Mouse (Mus musculus): ENCODE results near the gene Arf3. TPM values are rescaled to one million over a fixed set of nuclear protein-coding genes. Genes with fewer than 3 reads are reported as not detected.
"Not testable (repeated sequence)": the region's sequence is repeated elsewhere in the genome, so short reads cannot be mapped to it uniquely, and the experiment has no call there.

The Arf3 gene
- polyA plus RNA-seq, 1 experiment from 2014 or later = 63.3 TPM

DNA sequence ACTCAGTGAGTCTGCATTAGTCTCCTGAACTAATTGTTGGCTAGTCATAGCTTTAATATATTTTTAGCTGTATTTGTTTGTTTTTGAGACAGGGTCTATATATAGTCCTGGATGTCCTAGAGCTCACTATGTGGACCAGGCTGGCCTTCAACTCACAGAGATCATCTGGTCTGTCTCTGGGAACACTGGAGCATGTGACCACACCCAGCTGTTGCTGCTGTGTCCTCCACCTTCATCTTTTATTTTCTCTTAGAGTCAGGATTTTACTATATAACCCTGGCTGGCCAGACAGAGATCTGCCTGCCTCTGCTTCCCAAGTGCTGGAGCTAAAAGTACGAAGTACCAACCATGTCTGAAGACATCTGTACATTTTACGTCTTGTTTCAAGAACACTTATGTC, 13.9 kb downstream of the Arf3 start:
- WGBS = 95% methylated on average over 2 of the region's 2 CpGs
- H3K9me3 ChIP-seq (ENCODE audit: control insufficient read depth, low read length) = no peaks in the 10 kb centered on the region
- DNase-seq (no peak), ATAC-seq (ENCODE audit: low FRiP score, low TSS enrichment) (no peak)
- H3K4me1 ChIP-seq (ENCODE audit: control insufficient read depth, insufficient read depth, low read length) = no peaks in the 10 kb centered on the region
- no peak overlapping the region for H3K4me2 ChIP-seq (ENCODE audit: low read length)
- H3K36me3 ChIP-seq (ENCODE audit: control insufficient read depth, insufficient read depth, low read length) = peaks cover 4% of the 10 kb centered on the region; the same call in 1 of the 2 replicates
- H3K4me3 ChIP-seq (replicated peaks; ENCODE audit: low read depth, low read length) = no peak overlapping the region
- H3K9ac ChIP-seq (replicated peaks; ENCODE audit: low read length) = no peak overlapping the region
- no peaks in the 10 kb centered on the region for H3K27me3 ChIP-seq (ENCODE audit: control insufficient read depth, insufficient read depth, low read length)
- no peak overlapping the region for H3K27ac ChIP-seq (replicated peaks; ENCODE audit: low read depth, low read length)

DNA sequence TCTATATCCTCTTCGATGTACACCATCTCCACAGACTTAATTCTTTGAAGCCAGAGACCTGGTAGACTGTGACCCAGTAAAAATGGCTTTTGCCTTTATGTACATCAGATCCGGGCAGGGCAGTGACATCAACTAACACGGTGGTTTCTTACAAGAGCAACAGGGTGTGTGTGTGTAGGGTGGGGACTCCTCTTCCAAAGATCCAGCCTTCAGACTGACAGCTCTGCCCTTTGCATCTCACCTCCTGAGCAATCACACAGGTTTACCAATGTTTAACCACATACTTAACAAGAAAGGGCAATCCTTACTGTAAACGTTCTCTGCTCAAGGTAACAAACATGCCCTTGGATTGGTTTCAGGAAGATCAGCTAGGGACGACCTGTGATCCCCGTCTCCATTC, 15.7 kb downstream of the Arf3 start:
- ATAC-seq (ENCODE audit: low FRiP score, low TSS enrichment) (no peak), DNase-seq (no peak)
- no peaks in the 10 kb centered on the region for H3K4me1 ChIP-seq (ENCODE audit: control insufficient read depth, insufficient read depth, low read length)
- peaks cover 11% of the 10 kb centered on the region for H3K36me3 ChIP-seq (ENCODE audit: control insufficient read depth, insufficient read depth, low read length)
- no peaks in the 10 kb centered on the region for H3K9me3 ChIP-seq (ENCODE audit: control insufficient read depth, low read length)
- no peaks in the 10 kb centered on the region for H3K27me3 ChIP-seq (ENCODE audit: control insufficient read depth, insufficient read depth, low read length)
- 88% methylated on average over 6 of the region's 6 CpGs for WGBS
- H3K27ac ChIP-seq (replicated peaks; ENCODE audit: low read depth, low read length) = no peak overlapping the region
- H3K9ac ChIP-seq (replicated peaks; ENCODE audit: low read length) = no peak overlapping the region
- no peak overlapping the region for H3K4me3 ChIP-seq (replicated peaks; ENCODE audit: low read depth, low read length)
- no peak overlapping the region for H3K4me2 ChIP-seq (ENCODE audit: low read length)

DNA sequence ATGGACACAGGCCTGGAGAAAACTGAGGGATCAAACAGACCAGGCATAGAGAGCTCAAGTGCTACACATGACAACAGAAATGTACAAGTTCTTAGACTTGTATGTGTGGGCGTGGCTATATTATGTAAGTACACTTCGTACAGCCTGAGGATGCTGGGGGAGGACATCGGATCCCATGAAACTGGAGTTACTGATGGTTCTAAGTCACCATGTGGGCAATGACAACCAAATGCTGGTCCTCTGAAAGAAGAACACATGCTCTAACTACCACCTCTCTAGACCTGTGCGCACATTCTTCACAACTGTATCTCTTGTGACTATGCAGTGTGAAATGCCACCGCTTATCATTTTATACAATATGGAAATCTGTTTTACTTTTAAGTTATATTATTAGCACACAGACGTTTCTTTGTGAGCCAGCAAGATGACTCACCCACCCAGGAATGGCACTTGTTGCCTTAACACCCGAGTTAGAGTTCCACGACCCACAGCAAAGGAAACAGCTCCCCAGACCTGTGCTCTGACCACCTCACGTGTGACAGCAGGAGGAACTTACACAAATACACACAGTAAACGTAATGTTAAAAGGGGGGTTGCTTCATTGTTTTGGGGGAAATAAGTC, 16.6 kb downstream of the Arf3 start:
- DNase-seq = no peak
- Histone ChIP-seq H3K9me3 (ENCODE audit: control insufficient read depth, low read length) (no peaks in the 10 kb centered on the region), H3K4me2 (ENCODE audit: low read length) (no peak overlapping the region), H3K9ac (replicated peaks; ENCODE audit: low read length) (no peak overlapping the region), H3K4me3 (replicated peaks; ENCODE audit: low read depth, low read length) (no peak overlapping the region), H3K4me1 (ENCODE audit: control insufficient read depth, insufficient read depth, low read length) (no peaks in the 10 kb centered on the region), H3K36me3 (ENCODE audit: control insufficient read depth, insufficient read depth, low read length) (peaks cover 20% of the 10 kb centered on the region), H3K27ac (replicated peaks; ENCODE audit: low read depth, low read length) (no peak overlapping the region), H3K27me3 (ENCODE audit: control insufficient read depth, insufficient read depth, low read length) (no peaks in the 10 kb centered on the region)
- no peak for ATAC-seq (ENCODE audit: low FRiP score, low TSS enrichment)
- 95% methylated on average over 10 of the region's 10 CpGs for WGBS

DNA sequence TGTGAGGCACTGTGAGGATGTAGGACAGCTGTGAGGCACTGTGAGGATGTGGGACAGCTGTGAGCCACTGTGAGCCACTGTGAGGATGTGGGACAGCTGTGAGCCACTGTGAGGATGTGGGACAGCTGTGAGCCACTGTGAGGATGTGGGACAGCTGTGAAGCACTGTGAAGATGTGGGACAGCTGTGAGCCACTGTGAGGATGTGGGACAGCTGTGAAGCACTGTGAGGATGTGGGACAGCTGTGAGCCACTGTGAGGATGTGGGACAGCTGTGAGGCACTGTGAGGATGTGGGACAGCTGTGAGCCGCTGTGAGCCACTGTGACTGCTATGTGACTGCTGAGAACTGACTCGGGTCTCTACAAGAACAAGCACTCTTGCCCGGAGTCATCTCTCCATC, 19.2 kb downstream of the Arf3 start:
- not testable (repeated sequence) for H3K27me3 ChIP-seq (ENCODE audit: control insufficient read depth, insufficient read depth, low read length); ATAC-seq (ENCODE audit: low FRiP score, low TSS enrichment); H3K9ac ChIP-seq (replicated peaks; ENCODE audit: low read length); H3K4me1 ChIP-seq (ENCODE audit: control insufficient read depth, insufficient read depth, low read length); H3K4me2 ChIP-seq (ENCODE audit: low read length); H3K4me3 ChIP-seq (replicated peaks; ENCODE audit: low read depth, low read length); H3K9me3 ChIP-seq (ENCODE audit: control insufficient read depth, low read length); DNase-seq; H3K27ac ChIP-seq (replicated peaks; ENCODE audit: low read depth, low read length)
- 93% methylated on average over 3 of the region's 3 CpGs for WGBS
- H3K36me3 ChIP-seq (ENCODE audit: control insufficient read depth, insufficient read depth, low read length) = peaks cover 43% of the 10 kb centered on the region

DNA sequence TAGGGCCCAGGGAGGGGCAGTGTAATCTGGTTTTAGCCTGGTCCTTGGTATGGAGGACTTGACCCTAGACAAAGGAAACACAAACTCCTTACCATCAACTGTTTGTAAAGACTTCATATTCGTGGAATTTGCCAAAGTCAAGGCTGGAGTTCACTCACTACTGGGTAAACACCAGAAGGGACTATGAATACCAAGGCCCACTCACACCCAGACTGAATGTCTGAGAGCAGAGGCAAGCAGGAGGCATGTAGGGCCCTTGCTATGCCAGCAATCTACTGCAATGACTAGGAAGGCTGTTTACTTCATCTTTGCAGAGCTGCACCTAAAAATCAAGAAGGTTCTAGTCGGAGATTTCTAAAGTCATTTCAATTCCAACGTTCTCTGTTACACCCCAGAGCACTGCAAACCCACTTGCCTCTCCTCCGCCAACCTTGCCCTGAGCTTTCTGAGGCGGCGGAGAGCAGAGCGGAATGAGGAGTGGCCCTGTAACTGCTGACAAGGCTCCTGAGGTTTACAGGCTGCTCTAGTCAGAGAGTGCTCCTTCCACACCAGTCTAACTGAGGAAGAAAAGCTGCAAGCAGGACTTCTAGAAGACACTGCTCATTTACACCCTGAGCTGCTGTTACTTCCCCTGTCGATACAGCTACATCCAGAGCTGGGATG, 20.1 kb downstream of the Arf3 start:
- ATAC-seq (ENCODE audit: low FRiP score, low TSS enrichment) (no peak), DNase-seq (no peak)
- WGBS = 91% methylated on average over 8 of the region's 8 CpGs
- Histone ChIP-seq H3K27me3 (ENCODE audit: control insufficient read depth, insufficient read depth, low read length) (no peaks in the 10 kb centered on the region), H3K36me3 (ENCODE audit: control insufficient read depth, insufficient read depth, low read length) (peaks cover 47% of the 10 kb centered on the region), H3K9ac (replicated peaks; ENCODE audit: low read length) (no peak overlapping the region), H3K4me2 (ENCODE audit: low read length) (no peak overlapping the region), H3K9me3 (ENCODE audit: control insufficient read depth, low read length) (no peaks in the 10 kb centered on the region), H3K27ac (replicated peaks; ENCODE audit: low read depth, low read length) (no peak overlapping the region), H3K4me3 (replicated peaks; ENCODE audit: low read depth, low read length) (no peak overlapping the region), H3K4me1 (ENCODE audit: control insufficient read depth, insufficient read depth, low read length) (no peaks in the 10 kb centered on the region)

DNA sequence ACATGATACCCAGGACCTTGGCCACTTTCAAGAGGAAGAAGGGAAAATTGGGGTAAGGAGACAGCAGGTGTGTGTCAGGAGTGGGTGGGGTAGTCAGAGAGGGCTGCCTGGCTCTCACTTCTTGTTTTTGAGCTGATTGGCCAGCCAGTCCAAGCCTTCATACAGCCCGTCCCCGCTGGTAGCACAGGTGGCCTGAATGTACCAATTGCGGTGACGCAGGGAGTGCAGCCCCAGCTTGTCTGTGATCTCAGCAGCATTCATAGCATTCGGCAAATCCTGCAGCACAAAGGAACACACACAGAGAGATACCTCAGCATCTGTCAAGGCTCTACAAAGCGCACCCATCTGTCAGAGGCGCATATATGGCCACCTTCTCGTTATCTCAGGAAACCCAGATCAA, 22.8 kb downstream of the Arf3 start:
- Histone ChIP-seq H3K4me1 (ENCODE audit: control insufficient read depth, insufficient read depth, low read length) (no peaks in the 10 kb centered on the region), H3K4me2 (ENCODE audit: low read length) (no peak overlapping the region), H3K36me3 (ENCODE audit: control insufficient read depth, insufficient read depth, low read length) (peaks cover 68% of the 10 kb centered on the region), H3K9ac (replicated peaks; ENCODE audit: low read length) (no peak overlapping the region), H3K9me3 (ENCODE audit: control insufficient read depth, low read length) (no peaks in the 10 kb centered on the region), H3K27me3 (ENCODE audit: control insufficient read depth, insufficient read depth, low read length) (no peaks in the 10 kb centered on the region), H3K4me3 (replicated peaks; ENCODE audit: low read depth, low read length) (no peak overlapping the region), H3K27ac (replicated peaks; ENCODE audit: low read depth, low read length) (no peak overlapping the region)
- WGBS = 88% methylated on average over 8 of the region's 8 CpGs
- no peak for DNase-seq
- no peak for ATAC-seq (ENCODE audit: low FRiP score, low TSS enrichment)

DNA sequence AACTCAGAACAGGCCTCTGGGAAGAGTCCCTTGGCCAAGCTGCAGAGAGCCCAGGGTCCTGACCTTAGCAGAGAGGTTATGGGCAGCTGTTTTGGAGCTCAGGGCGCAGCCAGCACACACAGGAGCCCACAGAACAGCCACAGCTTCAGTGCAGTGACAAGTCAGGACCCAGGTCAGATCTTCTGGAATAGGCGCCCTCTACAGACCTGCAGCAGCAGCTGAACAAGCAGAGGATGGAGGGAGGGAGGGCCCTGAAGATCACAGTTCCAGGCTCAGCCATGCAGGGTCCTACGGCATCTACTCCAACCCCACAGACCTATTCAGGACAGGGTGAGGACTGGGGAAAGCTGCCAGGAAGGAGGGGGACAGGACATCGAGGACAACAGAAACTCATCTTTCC, 24.2 kb downstream of the Arf3 start:
- Histone ChIP-seq H3K4me2 (ENCODE audit: low read length) (no peak overlapping the region), H3K36me3 (ENCODE audit: control insufficient read depth, insufficient read depth, low read length) (peaks cover 64% of the 10 kb centered on the region), H3K27ac (replicated peaks; ENCODE audit: low read depth, low read length) (no peak overlapping the region), H3K4me1 (ENCODE audit: control insufficient read depth, insufficient read depth, low read length) (no peaks in the 10 kb centered on the region), H3K4me3 (replicated peaks; ENCODE audit: low read depth, low read length) (no peak overlapping the region), H3K9ac (replicated peaks; ENCODE audit: low read length) (no peak overlapping the region), H3K9me3 (ENCODE audit: control insufficient read depth, low read length) (no peaks in the 10 kb centered on the region), H3K27me3 (ENCODE audit: control insufficient read depth, insufficient read depth, low read length) (no peaks in the 10 kb centered on the region)
- WGBS = 63% methylated on average over 4 of the region's 4 CpGs
- DNase-seq (no peak), ATAC-seq (ENCODE audit: low FRiP score, low TSS enrichment) (no peak)

DNA sequence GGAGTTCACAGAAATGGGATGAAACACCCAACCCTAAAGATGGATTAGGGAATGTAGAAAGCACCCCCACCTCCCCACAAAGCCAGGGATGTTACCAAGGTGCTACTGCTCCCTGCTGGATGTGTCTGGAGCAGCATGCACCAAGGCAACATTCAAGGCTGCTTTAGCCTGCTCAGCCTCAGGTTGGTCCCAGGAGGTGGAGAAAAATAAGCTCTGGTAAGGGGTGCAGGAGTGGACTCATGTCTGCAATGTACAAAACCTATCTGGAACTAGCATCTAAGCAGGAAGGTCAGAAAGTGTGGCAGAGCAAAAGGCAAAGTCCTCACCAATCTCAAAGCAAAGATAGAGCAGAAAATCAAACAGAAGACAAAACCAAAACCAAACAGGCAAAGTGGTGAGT, 25.1 kb downstream of the Arf3 start:
- H3K4me3 ChIP-seq (replicated peaks; ENCODE audit: low read depth, low read length) = no peak overlapping the region
- H3K9me3 ChIP-seq (ENCODE audit: control insufficient read depth, low read length) = no peaks in the 10 kb centered on the region
- DNase-seq = no peak
- no peak overlapping the region for H3K4me2 ChIP-seq (ENCODE audit: low read length)
- H3K36me3 ChIP-seq (ENCODE audit: control insufficient read depth, insufficient read depth, low read length) = peaks cover 64% of the 10 kb centered on the region
- H3K9ac ChIP-seq (replicated peaks; ENCODE audit: low read length) = no peak overlapping the region
- H3K27me3 ChIP-seq (ENCODE audit: control insufficient read depth, insufficient read depth, low read length) = no peaks in the 10 kb centered on the region
- no peak overlapping the region for H3K27ac ChIP-seq (replicated peaks; ENCODE audit: low read depth, low read length)
- ATAC-seq (ENCODE audit: low FRiP score, low TSS enrichment) = no peak
- H3K4me1 ChIP-seq (ENCODE audit: control insufficient read depth, insufficient read depth, low read length) = no peaks in the 10 kb centered on the region

DNA sequence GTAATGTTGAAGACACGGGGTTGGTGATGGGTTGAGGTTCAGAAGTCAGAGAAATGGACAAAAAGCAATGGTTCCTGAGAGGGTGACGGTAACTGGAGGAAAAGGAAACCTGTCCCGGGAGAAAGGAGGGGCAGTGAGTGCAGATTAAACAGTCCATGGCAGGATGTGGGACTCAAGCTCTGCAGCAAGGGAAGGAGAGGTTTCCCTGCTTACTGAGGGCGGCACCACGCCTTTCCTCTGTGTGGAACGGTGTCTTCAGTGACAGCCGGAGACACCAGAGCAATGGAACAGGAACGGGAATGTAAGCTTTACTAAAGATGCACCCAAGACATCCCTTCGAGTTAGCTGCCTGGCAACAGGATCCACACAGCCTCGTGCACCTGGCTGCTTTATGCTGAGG, 26.5 kb downstream of the Arf3 start:
- DNase-seq (no peak), ATAC-seq (ENCODE audit: low FRiP score, low TSS enrichment) (no peak)
- H3K4me3 ChIP-seq (replicated peaks; ENCODE audit: low read depth, low read length) = no peak overlapping the region
- no peak overlapping the region for H3K27ac ChIP-seq (replicated peaks; ENCODE audit: low read depth, low read length)
- 93% methylated on average over 10 of the region's 10 CpGs for WGBS
- H3K36me3 ChIP-seq (ENCODE audit: control insufficient read depth, insufficient read depth, low read length) = peaks cover 52% of the 10 kb centered on the region
- no peak overlapping the region for H3K9ac ChIP-seq (replicated peaks; ENCODE audit: low read length)
- H3K27me3 ChIP-seq (ENCODE audit: control insufficient read depth, insufficient read depth, low read length) = no peaks in the 10 kb centered on the region
- H3K4me1 ChIP-seq (ENCODE audit: control insufficient read depth, insufficient read depth, low read length) = no peaks in the 10 kb centered on the region
- no peak overlapping the region for H3K4me2 ChIP-seq (ENCODE audit: low read length)
- no peaks in the 10 kb centered on the region for H3K9me3 ChIP-seq (ENCODE audit: control insufficient read depth, low read length)
